Mouse (Mus musculus) kidney, adult 11 months (tissue): ENCODE results near the gene St3gal4.
A peak's percentile ranks its signal among the peaks of the same experiment; 100 is the strongest.

Experiments used
- DNase-seq: peaks from one replicate; pipeline ENCODE4 v3.0.0; 2022

St3gal4 gene

GRCm38 (mm10) chr9:35045756-35046155, 73.3 kb downstream of the St3gal4 start:
- peak; percentile 45 for DNase-seq

GRCm38 (mm10) chr9:35045031-35045531, 74.0 kb downstream of the St3gal4 start:
- DNase-seq, result peak; percentile 27

- no peak for DNase-seq
These were observed 74.6 kb downstream of the St3gal4 start for GRCm38 (mm10) chr9:35044458-35044857.

GRCm38 (mm10) chr9:35043619-35044018, 75.4 kb downstream of the St3gal4 start:
- DNase-seq, result no peak

- no peak for DNase-seq
These were observed 77.6 kb downstream of the St3gal4 start for GRCm38 (mm10) chr9:35041493-35041892.

- no peak for DNase-seq
These were observed 79.2 kb downstream of the St3gal4 start for GRCm38 (mm10) chr9:35039846-35040245.

- peak; percentile 49 for DNase-seq
These were observed 80.0 kb downstream of the St3gal4 start for GRCm38 (mm10) chr9:35038922-35039586.

GRCm38 (mm10) chr9:35035074-35035473, 84.0 kb downstream of the St3gal4 start:
- DNase-seq, result no peak

GRCm38 (mm10) chr9:35032457-35032856, 86.6 kb downstream of the St3gal4 start:
- DNase-seq, result peak; percentile 49

GRCm38 (mm10) chr9:35030823-35031222, 88.2 kb downstream of the St3gal4 start:
- DNase-seq, result no peak

- DNase-seq, result no peak
These were observed 91.6 kb downstream of the St3gal4 start for GRCm38 (mm10) chr9:35027382-35027997.

- DNase-seq, result no peak
These were observed 92.2 kb downstream of the St3gal4 start for GRCm38 (mm10) chr9:35026897-35027311.

- no peak for DNase-seq
These were observed 92.8 kb downstream of the St3gal4 start for GRCm38 (mm10) chr9:35026311-35026710.

- no peak for DNase-seq
These were observed 94.2 kb downstream of the St3gal4 start for GRCm38 (mm10) chr9:35024591-35025496.

GRCm38 (mm10) chr9:35021744-35022143, 97.3 kb downstream of the St3gal4 start:
- DNase-seq, result no peak

GRCm38 (mm10) chr9:35020015-35020653, 98.9 kb downstream of the St3gal4 start:
- no peak for DNase-seq

- peak; percentile 34 for DNase-seq
These were observed 99.7 kb downstream of the St3gal4 start for GRCm38 (mm10) chr9:35019372-35019771.

- DNase-seq, result no peak
These were observed 101.0 kb downstream of the St3gal4 start for GRCm38 (mm10) chr9:35018056-35018455.

GRCm38 (mm10) chr9:35017563-35017962, 101.5 kb downstream of the St3gal4 start:
- no peak for DNase-seq

- no peak for DNase-seq
These were observed 102.3 kb downstream of the St3gal4 start for GRCm38 (mm10) chr9:35016762-35017161.

- no peak for DNase-seq
These were observed 111.2 kb downstream of the St3gal4 start for GRCm38 (mm10) chr9:35007697-35008341.

- no peak for DNase-seq
These were observed 115.0 kb downstream of the St3gal4 start for GRCm38 (mm10) chr9:35004113-35004512.
